Mouse (Mus musculus) olfactory bulb, adult 2 months (tissue): ENCODE measurements around the gene Naaladl2.

Source experiments
- CTCF ChIP-seq: fragments of 200-500 bp; IDR thresholded peaks from 2 replicates; pipeline ENCODE4 v1.5.1; 2012; ENCODE audit warnings: low read depth, mild to moderate bottlenecking, low read length, moderate library complexity; ENCODE audit not compliant: insufficient read depth
- POLR2A ChIP-seq: fragments of 200-500 bp; IDR thresholded peaks from 2 replicates; pipeline ENCODE4 v1.6.1; 2012; ENCODE audit warnings: mild to moderate bottlenecking, low read depth, low read length, moderate library complexity; ENCODE audit not compliant: insufficient read depth

DNA sequence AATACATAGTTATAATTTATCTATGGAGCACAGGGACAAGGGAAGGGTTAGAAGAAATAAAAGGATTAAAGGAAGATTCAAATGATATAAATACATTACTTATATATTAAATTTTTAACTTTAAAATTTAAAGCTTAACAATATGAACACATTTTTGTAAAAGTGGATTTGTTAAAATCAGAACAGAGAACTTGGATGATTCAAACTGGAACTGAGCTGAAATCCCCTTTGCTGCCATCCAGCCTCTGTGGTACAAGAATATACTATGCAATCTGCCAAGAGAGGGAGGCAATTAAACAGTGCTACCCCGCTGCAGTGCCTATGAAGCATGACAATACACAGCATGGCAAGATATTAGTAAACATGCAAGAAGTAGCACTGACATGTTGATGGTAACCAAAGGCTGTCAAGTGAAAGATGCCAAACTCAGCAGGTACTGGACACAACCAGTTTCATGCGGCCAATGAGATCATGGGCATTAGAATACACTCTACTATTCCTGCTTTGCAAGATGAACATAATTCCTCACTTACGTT is 238.6 kb downstream of the Naaladl2 start:
- no peak for TF ChIP-seq POLR2A
- no peak for TF ChIP-seq CTCF
